Mouse (Mus musculus) cortical plate, adult 2 months (tissue): ENCODE results near the gene Sall2. TPM values are rescaled to one million over a fixed set of nuclear protein-coding genes. Genes with fewer than 3 reads are reported as not detected.

Experiments
- H3K27ac ChIP-seq: fragments of 200-500 bp; 2 replicates; pipeline ENCODE4 v1.5.1; 2012; ENCODE audit warnings: low read length, control low read depth, inconsistent platforms; ENCODE audit not compliant: insufficient read depth
- H3K4me1 ChIP-seq: fragments of 200-500 bp; 2 replicates; pipeline ENCODE4 v1.6.1; 2011; ENCODE audit warnings: low read length; ENCODE audit not compliant: control insufficient read depth, insufficient read depth
- H3K4me3 ChIP-seq: fragments of 200-500 bp; 2 replicates; pipeline ENCODE4 v1.5.1; 2011; ENCODE audit warnings: mild to moderate bottlenecking, low read length, control low read depth; ENCODE audit not compliant: insufficient read depth
- CTCF ChIP-seq: fragments of 200-500 bp; IDR thresholded peaks from 2 replicates; pipeline ENCODE4 v1.5.1; 2011; ENCODE audit warnings: mild to moderate bottlenecking, control low read depth, low read length; ENCODE audit not compliant: insufficient read depth; ENCODE audit errors: extremely low read depth
- POLR2A ChIP-seq: fragments of 200-500 bp; IDR thresholded peaks from 2 replicates; pipeline ENCODE4 v1.6.1; 2011; ENCODE audit warnings: mild to moderate bottlenecking, low read length, control low read depth; ENCODE audit not compliant: insufficient read depth; ENCODE audit errors: extremely low read depth
- polyA plus RNA-seq: library from polyadenylated mRNA; depleted of rRNA; stranded (reverse); fragments of >200 nt; gene quantifications from 2 replicates; pipeline ENCODE4 v1.2.3, GENCODE M21; 2012; rRNA removed

Sall2 gene
- 24.6 and 26.5 TPM in 2 replicates for polyA plus RNA-seq

DNA sequence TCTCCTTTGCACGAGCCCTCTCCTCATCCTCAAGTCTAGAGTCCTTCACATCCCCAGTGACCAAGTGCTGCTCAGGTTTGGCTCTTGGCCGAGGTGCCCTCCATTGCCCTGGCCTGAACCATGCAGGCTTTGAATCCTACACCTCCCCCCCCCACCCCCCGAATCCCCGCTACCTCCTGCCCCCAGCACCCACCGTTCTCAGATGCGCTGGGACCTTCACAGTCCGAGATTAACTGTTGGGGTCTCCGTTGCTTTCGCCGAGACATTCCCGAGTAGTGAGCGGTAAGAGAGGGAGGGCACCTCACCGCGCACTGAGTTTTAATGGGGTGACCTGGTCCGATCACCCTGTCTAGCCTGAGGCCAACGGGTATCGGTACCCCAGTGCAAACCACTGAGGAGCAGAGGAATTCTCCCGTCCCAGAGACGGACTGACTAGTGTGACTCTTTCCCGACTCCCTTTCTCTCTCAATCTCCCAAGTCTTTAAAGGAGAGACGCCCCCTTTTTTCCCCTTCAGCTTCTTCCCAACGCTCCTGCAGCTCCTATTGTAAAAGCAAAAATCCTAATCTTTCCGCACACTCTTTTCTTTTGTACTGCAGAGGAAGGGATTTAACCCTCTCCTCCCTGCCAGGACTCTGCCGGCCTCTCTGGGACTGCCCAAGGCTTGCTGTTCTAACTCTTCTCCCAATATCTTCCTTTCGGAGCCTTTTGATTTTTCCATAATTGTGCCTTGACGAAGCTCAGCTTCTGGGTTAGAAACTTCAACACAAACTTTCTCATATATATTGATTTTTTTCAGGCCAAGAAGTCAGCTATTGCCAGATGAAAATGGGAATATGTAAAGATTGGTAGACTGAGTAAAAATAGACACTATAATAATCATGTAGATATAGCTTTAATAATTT, at the start of gene Sall2:
Gene Sall2 (minus strand): TSS at position 853 of the 903 bp plus-strand sequence.
- Histone ChIP-seq H3K4me3 (peak within 1 kb of the TSS; percentile 38), H3K27ac (0 out of 2 replicates have a peak within 1 kb of the TSS, but pooled peaks have one; percentile 3), H3K4me1 (no peaks in the 10 kb centered on the region)
- TF ChIP-seq POLR2A (no peak), CTCF (no peak)

- TF ChIP-seq POLR2A (no peak), CTCF (no peak)
- Histone ChIP-seq H3K4me1 (no peaks in the 10 kb centered on the region), H3K27ac (no peak overlapping the region), H3K4me3 (no peak overlapping the region)
Observed at GRCm38 (mm10) chr14:52368741-52369140, 40.2 kb upstream of the Sall2 start.

DNA sequence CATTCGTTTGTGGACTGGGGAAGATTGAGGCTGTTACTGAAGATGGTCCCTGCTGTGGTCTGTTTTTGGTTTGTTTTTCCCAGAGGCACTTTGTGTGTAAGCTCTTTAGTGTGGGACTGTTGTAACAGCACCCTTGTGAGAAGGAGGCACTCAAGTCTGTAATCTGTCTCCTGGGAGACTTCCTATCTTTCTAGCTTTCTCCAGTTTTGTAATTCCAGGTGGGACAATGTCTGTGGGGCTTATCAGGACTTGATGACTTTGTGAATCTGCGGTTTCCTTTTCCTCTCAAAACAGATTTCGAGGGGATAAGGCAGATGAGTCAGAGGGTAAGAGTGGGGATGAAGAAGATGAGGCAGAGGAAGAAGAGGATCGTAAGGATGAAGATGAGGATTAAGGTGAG, 27.7 kb upstream of the Sall2 start, which contains the start of gene Olfr1513:
Gene Olfr1513 (minus strand): TSS at position 101 of the 400 bp plus-strand sequence.
- TF ChIP-seq CTCF = no peak
- no peak for TF ChIP-seq POLR2A
- Histone ChIP-seq H3K4me3 (no peak within 1 kb of the TSS), H3K27ac (no peak within 1 kb of the TSS), H3K4me1 (no peaks in the 10 kb centered on the region)

DNA sequence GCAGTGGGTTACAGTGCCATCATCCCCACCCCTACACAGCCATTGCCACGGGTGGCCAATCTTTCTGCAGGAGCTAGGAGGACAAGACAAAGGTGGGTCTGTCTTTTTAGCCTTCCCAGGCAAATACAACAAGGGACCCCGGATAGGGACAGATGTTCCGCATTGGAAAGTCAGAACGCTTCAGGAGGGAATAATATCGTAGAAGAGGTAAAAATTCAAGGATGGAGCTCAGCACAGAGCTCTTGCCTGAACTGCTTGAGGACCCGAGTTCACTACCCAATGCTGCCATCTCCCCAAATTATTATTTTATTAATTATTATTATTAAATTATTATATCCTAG, 10.9 kb upstream of the Sall2 start:
- no peak for TF ChIP-seq POLR2A
- TF ChIP-seq CTCF = no peak
- H3K4me1 ChIP-seq = no peaks in the 10 kb centered on the region
- H3K27ac ChIP-seq = no peak overlapping the region
- no peak overlapping the region for H3K4me3 ChIP-seq

DNA sequence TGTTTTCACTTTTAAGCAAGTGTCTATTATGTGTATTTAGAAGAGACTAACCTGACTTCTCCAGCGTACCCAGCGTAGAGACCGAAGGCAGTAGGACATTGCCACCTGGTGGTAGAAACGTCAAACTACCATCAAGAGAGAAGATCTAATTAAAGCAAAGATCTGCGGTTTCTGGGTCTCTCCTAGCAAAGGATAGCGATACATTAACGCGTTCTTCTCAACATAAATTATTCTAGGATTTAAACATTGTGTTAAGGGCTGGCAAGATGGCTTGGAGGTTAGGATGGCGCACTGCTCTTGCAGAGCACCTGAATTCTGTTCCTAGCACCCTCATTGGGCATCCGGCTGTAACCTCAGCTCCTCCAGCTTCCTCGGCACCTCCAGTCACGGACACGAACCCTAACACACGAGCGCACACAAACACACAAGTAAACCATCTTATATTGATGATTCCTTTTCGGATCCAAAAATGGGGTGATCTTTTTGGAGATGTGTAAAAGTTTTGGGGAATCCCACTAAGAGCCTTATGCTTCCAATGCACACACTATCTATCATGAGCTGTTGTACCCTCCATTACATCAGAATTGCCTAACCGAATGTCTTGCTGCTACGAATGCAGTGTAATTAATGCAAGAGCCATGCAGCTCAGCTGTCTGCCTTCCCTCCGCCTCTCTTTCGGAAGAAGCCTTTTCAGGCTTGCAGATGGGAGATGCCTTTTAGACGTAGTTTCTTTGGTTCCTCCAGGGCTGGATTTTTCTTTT, 10.4 kb upstream of the Sall2 start:
- H3K27ac ChIP-seq = no peak overlapping the region
- H3K4me1 ChIP-seq = no peaks in the 10 kb centered on the region
- TF ChIP-seq CTCF (peak; percentile 92), POLR2A (no peak)
- peak overlapping the region; percentile 27 for H3K4me3 ChIP-seq

DNA sequence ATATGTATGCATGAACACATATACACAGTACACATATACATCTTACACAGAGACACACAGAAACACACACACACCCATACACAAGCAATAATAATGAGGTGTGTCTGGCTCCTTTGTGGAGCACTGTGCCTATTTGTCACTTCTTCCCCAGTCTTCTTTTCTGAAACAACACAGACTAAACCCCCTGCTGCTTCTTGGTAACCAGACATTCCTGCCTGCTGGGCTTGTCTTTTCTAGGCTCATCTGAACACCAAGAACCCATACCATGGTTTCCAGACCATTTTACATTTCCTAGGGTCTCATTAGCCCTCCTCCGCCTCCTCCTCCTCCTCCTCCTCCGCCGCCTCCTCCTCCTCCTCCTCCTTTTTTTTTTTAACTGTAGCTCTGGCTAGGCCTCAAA, 3.6 kb upstream of the Sall2 start:
- TF ChIP-seq CTCF (no peak), POLR2A (no peak)
- Histone ChIP-seq H3K27ac (no peak overlapping the region), H3K4me1 (no peaks in the 10 kb centered on the region), H3K4me3 (no peak overlapping the region)

- Histone ChIP-seq H3K27ac (no peak overlapping the region), H3K4me3 (no peak overlapping the region), H3K4me1 (no peaks in the 10 kb centered on the region)
- no peak for TF ChIP-seq POLR2A
- no peak for TF ChIP-seq CTCF
Observed at GRCm38 (mm10) chr14:52331069-52331750, 2.6 kb upstream of the Sall2 start.

DNA sequence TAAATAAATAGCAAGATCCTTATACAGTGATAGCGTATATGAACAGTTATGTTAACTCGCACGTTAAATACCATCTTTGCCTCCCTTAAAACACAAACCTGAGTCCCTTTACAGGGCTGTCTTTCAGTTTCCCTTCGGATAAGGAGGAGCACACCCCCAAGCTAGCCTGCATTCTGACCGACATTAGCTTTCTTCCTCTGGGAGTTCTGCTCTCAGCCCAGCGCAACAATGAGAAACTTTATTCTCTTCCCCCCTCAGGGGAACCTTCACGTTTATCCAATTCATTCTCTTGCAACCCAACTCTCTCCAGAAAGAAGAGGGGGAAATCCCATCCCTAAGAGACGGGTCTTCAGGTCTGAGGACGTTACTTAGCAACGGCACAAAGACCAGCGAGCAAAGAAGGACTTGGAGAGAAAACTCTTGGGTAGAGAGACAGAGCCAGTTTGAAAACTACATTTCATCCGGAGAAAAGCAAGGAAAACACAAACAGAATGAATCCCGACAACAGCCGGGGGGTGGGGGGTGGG, 1.1 kb downstream of the Sall2 start:
- TF ChIP-seq CTCF (no peak), POLR2A (no peak)
- peak overlapping the region; percentile 38 for H3K4me3 ChIP-seq
- H3K27ac ChIP-seq = peak overlapping the region; percentile 30; the same call in 1 of the 2 replicates
- no peaks in the 10 kb centered on the region for H3K4me1 ChIP-seq

GRCm38 (mm10) chr14:52325890-52326289, 2.7 kb downstream of the Sall2 start:
- no peak overlapping the region for H3K27ac ChIP-seq
- no peak for TF ChIP-seq POLR2A
- TF ChIP-seq CTCF = peak; percentile 39
- H3K4me1 ChIP-seq = no peaks in the 10 kb centered on the region
- H3K4me3 ChIP-seq = no peak overlapping the region

- Histone ChIP-seq H3K4me3 (no peak overlapping the region), H3K27ac (no peak overlapping the region), H3K4me1 (no peaks in the 10 kb centered on the region)
- TF ChIP-seq CTCF = no peak
- no peak for TF ChIP-seq POLR2A
Observed at GRCm38 (mm10) chr14:52319361-52319760, 9.2 kb downstream of the Sall2 start.
